28 mouse cellular contexts compared by ENCODE assay signal in genomic region chr7:138682161-138682560, GRCm38 (mm10).
DNase-seq lines count a peak whose midpoint lies in the region; ATAC-seq and TF ChIP-seq lines count a peak whose summit lies in the region.
"Had no signal": no experiment of that assay in that cellular context is flagged by ENCODE, and none has a peak within 500 bp of the region (broad histone marks: within the 10 kb centered on the region; RNA-seq: fewer than 3 reads in every experiment).

No protein-coding gene starts in this region.

- no peak overlapping the region for H3K4me2 ChIP-seq in hindbrain, postnatal 0 days (ENCODE audit: low read depth, low read length)
- no peak overlapping the region for H3K4me2 ChIP-seq in hindbrain, embryonic 12.5 days (replicated peaks)
- H3K4me2 ChIP-seq: embryonic facial prominence, embryonic 13.5 days; forebrain, embryonic 13.5 days; heart, embryonic 11.5 days; hindbrain, embryonic 13.5 days had no signal

- no peak for TF ChIP-seq CTCF in cerebellum, adult 2 months (IDR thresholded peaks at IDR 0.05; ENCODE audit: borderline replicate concordance, insufficient read depth, low read depth, low read length)
- no peak for TF ChIP-seq CTCF in hindbrain, postnatal 0 days (IDR thresholded peaks at IDR 0.05; ENCODE audit: low read depth)
- no peak for TF ChIP-seq CTCF in layer of hippocampus, adult 2 months (conservative IDR thresholded peaks at IDR 0.05)

- no peak overlapping the region for H3K27ac ChIP-seq in cerebellum, adult 2 months (ENCODE audit: insufficient read depth, low read length)
- no peak overlapping the region for H3K27ac ChIP-seq in hindbrain, postnatal 0 days
- H3K27ac ChIP-seq in hindbrain, embryonic 12.5 days, result no peak overlapping the region
- H3K27ac ChIP-seq in layer of hippocampus, adult 2 months, result no peak overlapping the region
- H3K27ac ChIP-seq: embryonic facial prominence, embryonic 10.5 days; embryonic facial prominence, embryonic 13.5 days; forebrain, embryonic 13.5 days; gastrocnemius, adult 2 months; hindbrain, embryonic 13.5 days had no signal

- H3K9ac ChIP-seq in hindbrain, postnatal 0 days (replicated peaks; ENCODE audit: low read length), result no peak overlapping the region
- H3K9ac ChIP-seq in hindbrain, embryonic 12.5 days, result no peak overlapping the region
- H3K9ac ChIP-seq: embryonic facial prominence, embryonic 13.5 days; forebrain, embryonic 13.5 days; hindbrain, embryonic 13.5 days had no signal

- no peak overlapping the region for H3K4me3 ChIP-seq in cerebellum, adult 2 months (replicated peaks; ENCODE audit: insufficient read depth, low read depth, low read length)
- no peak overlapping the region for H3K4me3 ChIP-seq in hindbrain, postnatal 0 days (ENCODE audit: low read length)
- H3K4me3 ChIP-seq in hindbrain, embryonic 12.5 days, result no peak overlapping the region
- H3K4me3 ChIP-seq in layer of hippocampus, adult 2 months, result no peak overlapping the region
- H3K4me3 ChIP-seq: embryonic facial prominence, embryonic 10.5 days; embryonic facial prominence, embryonic 13.5 days; erythroblast, embryonic 14.5 days; forebrain, embryonic 13.5 days; gastrocnemius, adult 2 months; hindbrain, embryonic 13.5 days had no signal

- ATAC-seq in hindbrain, postnatal 0 days, result 0 out of 2 replicates have a peak, but pooled peaks have one; percentile 18
- no peak for ATAC-seq in hindbrain, embryonic 12.5 days (ENCODE audit: low FRiP score)
- ATAC-seq: forebrain, embryonic 13.5 days; forebrain, embryonic 16.5 days; hindbrain, embryonic 16.5 days; inflammation-experienced regulatory T-cells, adult 6 months; Patski had no signal

- DNase-seq in cerebellum, postnatal 10 days, result peak; percentile 57 to 70
- DNase-seq in cerebellum, adult 2 months, result no peak
- peak; percentile 63 for DNase-seq in hindbrain, postnatal 0 days (ENCODE audit: low spot score)
- DNase-seq in layer of hippocampus, postnatal 14 days (ENCODE audit: low spot score in 2 of 2), result peak; percentile 17 to 37
- no peak for DNase-seq in layer of hippocampus, adult 2 months (ENCODE audit: low spot score in 2 of 2)
- peak; percentile 17 for DNase-seq in retina, postnatal 1 day
- no peak for DNase-seq in retina, embryonic 14.5 days (ENCODE audit: low spot score)
- DNase-seq: adrenal gland, postnatal 10 days; adrenal gland, postnatal 36 days; cerebellum, adult 11 months; cerebellum, adult 8-10 months; cerebellum, postnatal 36 days; embryo, embryonic 11 days; gastrocnemius, adult 2 months; gastrocnemius, postnatal 14 days; heart, adult 11 months had no signal

- no peaks in the 10 kb centered on the region for H3K4me1 ChIP-seq in cerebellum, adult 2 months (ENCODE audit: control insufficient read depth, insufficient read depth, low read length)
- no peaks in the 10 kb centered on the region for H3K4me1 ChIP-seq in hindbrain, postnatal 0 days (ENCODE audit: insufficient read depth, low read length)
- H3K4me1 ChIP-seq in hindbrain, embryonic 12.5 days, result no peaks in the 10 kb centered on the region
- H3K4me1 ChIP-seq: embryonic facial prominence, embryonic 10.5 days; forebrain, embryonic 13.5 days had no signal

- no peak for TF ChIP-seq POLR2A in cerebellum, adult 2 months (IDR thresholded peaks at IDR 0.05; ENCODE audit: borderline replicate concordance, insufficient read depth, low read length)

- H3K36me3 ChIP-seq in hindbrain, postnatal 0 days (ENCODE audit: insufficient read depth, low read length), result no peaks in the 10 kb centered on the region
- no peaks in the 10 kb centered on the region for H3K36me3 ChIP-seq in hindbrain, embryonic 12.5 days
- H3K36me3 ChIP-seq: embryonic facial prominence, embryonic 10.5 days; embryonic facial prominence, embryonic 13.5 days; G1E; hindbrain, embryonic 13.5 days had no signal

- 29% methylated on average over 7 of the region's 7 CpGs for WGBS in cerebellum, adult 2 months
- WGBS in hindbrain, postnatal 0 days, result 61% methylated on average over 7 of the region's 7 CpGs
- WGBS in hindbrain, embryonic 12.5 days, result 79% methylated on average over 7 of the region's 7 CpGs

- no peaks in the 10 kb centered on the region; the same call in 1 of the 2 replicates for H3K27me3 ChIP-seq in cerebellum, adult 2 months (ENCODE audit: control insufficient read depth, insufficient read depth, low read length)
- H3K27me3 ChIP-seq in hindbrain, postnatal 0 days (ENCODE audit: insufficient read depth, low read length), result no peaks in the 10 kb centered on the region
- 0 out of 2 replicates have a peak, but pooled peaks cover 5% of the 10 kb centered on the region for H3K27me3 ChIP-seq in hindbrain, embryonic 12.5 days
- H3K27me3 ChIP-seq: embryonic facial prominence, embryonic 13.5 days; forebrain, embryonic 13.5 days; hindbrain, embryonic 13.5 days; Patski had no signal

- no peaks in the 10 kb centered on the region for H3K9me3 ChIP-seq in hindbrain, postnatal 0 days (ENCODE audit: low read length)
- no peaks in the 10 kb centered on the region for H3K9me3 ChIP-seq in hindbrain, embryonic 12.5 days (replicated peaks)
- H3K9me3 ChIP-seq: embryonic facial prominence, embryonic 10.5 days; embryonic facial prominence, embryonic 13.5 days; forebrain, embryonic 13.5 days; hindbrain, embryonic 13.5 days had no signal

Comparison
In these comparisons a context has a peak if more than half of its experiments do, and no peak if none do; other contexts are left out.
1. DNase-seq: peak in cerebellum, postnatal 10 days (2 of 2), hindbrain, postnatal 0 days (single experiment), layer of hippocampus, postnatal 14 days (2 of 2) and retina, postnatal 1 day (single experiment); none in cerebellum, adult 2 months (0 of 2), layer of hippocampus, adult 2 months (0 of 2) and retina, embryonic 14.5 days (single experiment).